Mouse (Mus musculus) liver, embryonic 14.5 days (tissue): Measurements from ENCODE around the gene Smim14. TPM values are rescaled to one million over a fixed set of nuclear protein-coding genes. Genes with fewer than 3 reads are reported as not detected.
A peak's percentile ranks its signal among the peaks of the same experiment; 100 is the strongest.

Experiments
- ATAC-seq: fragments of 200-750 bp; cut with Nextera tagmentation; 2 replicates; pipeline ENCODE4 v1.8.0; 2017; ENCODE audit warnings: moderate number of reproducible peaks, mild to moderate bottlenecking, moderate library complexity; ENCODE audit not compliant: insufficient read depth
- DNase-seq, 3 experiments: peaks; one replicate each; pipeline ENCODE4 v3.0.0-alpha.2; 2012 to 2013; ENCODE audit warnings: low read depth in 3 of 3, low spot score in 3 of 3
- H3K27ac ChIP-seq: fragments of 300-500 bp; sonication (generic); 2 replicates; pipeline ENCODE4 v1.5.1; 2014; ENCODE audit warnings: moderate library complexity, mild to moderate bottlenecking, control low read depth, inconsistent platforms
- H3K27me3 ChIP-seq: fragments of 300-500 bp; sonication (generic); 2 replicates; pipeline ENCODE4 v1.6.1; 2014; ENCODE audit warnings: mild to moderate bottlenecking, low read length, moderate library complexity; ENCODE audit not compliant: control insufficient read depth, insufficient read depth
- H3K36me3 ChIP-seq: fragments of 300-500 bp; sonication (generic); replicated peaks from 2 replicates; pipeline ENCODE4 v1.6.1; 2014; ENCODE audit warnings: low read depth; ENCODE audit not compliant: control insufficient read depth, insufficient read depth
- H3K4me1 ChIP-seq, 2 experiments: fragments of 200-500 bp in 1 of 2; fragments of 300-500 bp in 1 of 2; sonication (generic) in 1 of 2; replicated peaks; 2 replicates each; pipeline ENCODE4 v1.6.1; 2012 to 2014; ENCODE audit warnings: antibody characterized with exemption in 1 of 2, inconsistent platforms in 1 of 2, low read length in 1 of 2; ENCODE audit not compliant: control insufficient read depth in 2 of 2, insufficient read depth in 2 of 2
- H3K4me2 ChIP-seq: fragments of 300-500 bp; sonication (generic); 2 replicates; pipeline ENCODE4 v1.6.1; 2014; ENCODE audit warnings: low read depth, mild to moderate bottlenecking, control low read depth, moderate library complexity
- H3K4me3 ChIP-seq, 2 experiments: fragments of 200-500 bp in 1 of 2; fragments of 300-500 bp in 1 of 2; sonication (generic) in 1 of 2; 2 replicates each; pipeline ENCODE4 v1.5.1; 2012 to 2014; ENCODE audit warnings: low read depth in 2 of 2, low read length in 2 of 2, mild to moderate bottlenecking in 2 of 2, control low read depth in 1 of 2, inconsistent platforms in 1 of 2, moderate library complexity in 1 of 2; ENCODE audit not compliant: insufficient read depth in 1 of 2
- H3K9ac ChIP-seq: fragments of 300-500 bp; sonication (generic); replicated peaks from 2 replicates; pipeline ENCODE4 v1.6.1; 2014; ENCODE audit warnings: mild to moderate bottlenecking, control low read depth, moderate library complexity
- H3K9me3 ChIP-seq: fragments of 300-500 bp; sonication (generic); 2 replicates; pipeline ENCODE4 v1.6.1; 2016; ENCODE audit warnings: low read length, mixed read lengths; ENCODE audit not compliant: control insufficient read depth
- CTCF ChIP-seq: IDR thresholded peaks from 2 replicates; pipeline ENCODE4 v1.5.1; 2016; ENCODE audit warnings: antibody characterized with exemption, low read depth, control low read depth
- EP300 ChIP-seq: IDR thresholded peaks from 2 replicates; pipeline ENCODE4 v1.6.1; 2016; ENCODE audit warnings: antibody characterized with exemption, low read depth
- WGBS: fragments of 180-500 bp; shearing (Covaris S2); extraction: QIAGEN DNeasy Blood & Tissue Kit; methylation state at CpG from one replicate; pipeline ENCODE4 v1.1.7; 2014; ENCODE audit not compliant: insufficient replicate concordance; 5-methylcytosine and 5-hydroxymethylcytosine counted together
- polyA plus RNA-seq, 2 experiments: library from polyadenylated mRNA; depleted of rRNA in 1 of 2; stranded (reverse) in 1 of 2; unstranded in 1 of 2; fragments of >200 nt; fragmentation: Nextera tagmentation in 1 of 2; extraction: Ambion mirVana in 1 of 2; gene quantifications; 2 replicates each; pipeline versions ENCODE4 v1.2.1 to v1.2.3; 2012 to 2014

The Smim14 gene
- polyA plus RNA-seq, 2 experiments: 15.4 to 39.9 TPM

DNA sequence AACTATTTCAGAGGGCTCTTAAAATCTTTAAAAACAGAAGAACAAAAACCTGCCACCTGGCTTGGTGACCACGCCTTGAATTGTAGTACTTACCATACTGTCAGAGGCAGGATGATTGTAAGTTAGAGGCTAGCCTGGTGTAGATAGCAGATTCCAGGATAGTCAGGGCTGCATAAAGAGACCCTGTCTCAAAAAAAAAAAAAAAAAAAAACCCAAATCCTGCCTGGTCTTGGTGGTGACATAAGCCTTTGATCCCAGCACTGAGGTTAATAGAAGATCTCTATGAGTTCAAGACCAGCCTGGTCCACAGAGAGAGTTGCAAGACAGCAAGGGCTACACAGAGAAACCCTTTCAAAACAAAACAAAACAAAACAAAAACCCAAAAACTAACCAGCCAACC, 6.5 kb upstream of the Smim14 start:
- H3K9me3 ChIP-seq: no peaks in the 10 kb centered on the region
- 67% methylated on average over 1 of the region's 1 CpGs for WGBS
- no peak for TF ChIP-seq EP300
- no peak for TF ChIP-seq CTCF
- no peaks in the 10 kb centered on the region; the same call in 1 of the 2 replicates for H3K36me3 ChIP-seq
- no peak overlapping the region for H3K4me3 ChIP-seq
- ATAC-seq (no peak), DNase-seq (no peak)
- no peak overlapping the region for H3K4me2 ChIP-seq
- H3K27ac ChIP-seq: no peak overlapping the region
- H3K4me1 ChIP-seq: peaks cover 6 to 8% of the 10 kb centered on the region in 2 experiments; a peak in 3 of 4 replicates
- no peaks in the 10 kb centered on the region for H3K27me3 ChIP-seq
- H3K9ac ChIP-seq: no peak overlapping the region

DNA sequence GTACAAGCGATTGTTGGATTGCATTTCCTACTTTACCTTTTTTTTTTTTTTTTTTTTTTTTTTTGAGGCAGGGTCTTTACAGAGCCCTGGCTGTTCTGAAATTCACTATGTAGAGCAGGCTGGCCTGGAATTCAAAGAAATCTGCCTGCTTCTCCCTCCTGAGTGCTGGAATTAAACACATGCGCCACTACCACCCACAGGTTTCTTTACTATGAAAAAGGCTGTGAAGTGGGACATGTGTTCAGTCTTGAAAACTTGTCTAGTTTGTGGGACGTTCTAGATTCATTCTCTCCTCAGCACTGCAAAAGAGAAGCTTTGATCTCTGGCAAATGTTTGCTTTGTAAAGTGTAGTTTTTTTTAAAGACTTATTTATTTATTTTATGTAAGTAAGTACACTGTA, 4.9 kb upstream of the Smim14 start:
- Histone ChIP-seq H3K9me3 (no peaks in the 10 kb centered on the region), H3K4me3 (no peak overlapping the region), H3K9ac (no peak overlapping the region), H3K4me1 (peaks cover 6 to 8% of the 10 kb centered on the region in 2 experiments; a peak in 3 of 4 replicates), H3K27me3 (no peaks in the 10 kb centered on the region), H3K36me3 (no peaks in the 10 kb centered on the region; the same call in 1 of the 2 replicates), H3K27ac (no peak overlapping the region), H3K4me2 (no peak overlapping the region)
- ATAC-seq: no peak
- TF ChIP-seq EP300 (no peak), CTCF (no peak)
- DNase-seq: no peak
- 79% methylated on average over 3 of the region's 3 CpGs for WGBS

DNA sequence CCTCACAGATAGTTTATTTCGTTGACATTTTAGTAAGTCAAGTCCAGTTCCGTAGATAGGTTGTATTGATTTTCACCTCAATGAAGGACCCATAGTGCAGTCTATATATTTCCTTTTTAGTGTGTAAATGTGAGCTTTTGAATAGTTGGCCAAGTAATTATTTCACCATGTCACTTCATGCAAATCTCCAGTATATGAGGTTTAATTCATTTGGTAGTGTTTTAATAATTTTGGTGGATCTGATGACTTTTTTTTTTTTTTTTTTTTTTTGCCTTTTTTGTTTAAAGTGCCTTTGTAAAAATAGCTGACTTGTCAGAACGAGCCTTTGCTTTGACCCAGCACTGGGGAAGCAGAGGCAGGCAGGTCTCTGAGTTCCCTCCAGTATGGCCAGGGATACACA, 2.8 kb upstream of the Smim14 start:
- TF ChIP-seq EP300 (no peak), CTCF (no peak)
- DNase-seq (no peak), ATAC-seq (no peak)
- Histone ChIP-seq H3K9ac (no peak overlapping the region), H3K36me3 (no peaks in the 10 kb centered on the region; the same call in 1 of the 2 replicates), H3K27me3 (no peaks in the 10 kb centered on the region), H3K4me2 (peak overlapping the region; percentile 69), H3K9me3 (no peaks in the 10 kb centered on the region), H3K4me3 (no peak overlapping the region), H3K27ac (no peak overlapping the region), H3K4me1 (peaks cover 8% of the 10 kb centered on the region in 2 experiments; a peak in 3 of 4 replicates)
- WGBS: 77% methylated on average over 3 of the region's 3 CpGs

DNA sequence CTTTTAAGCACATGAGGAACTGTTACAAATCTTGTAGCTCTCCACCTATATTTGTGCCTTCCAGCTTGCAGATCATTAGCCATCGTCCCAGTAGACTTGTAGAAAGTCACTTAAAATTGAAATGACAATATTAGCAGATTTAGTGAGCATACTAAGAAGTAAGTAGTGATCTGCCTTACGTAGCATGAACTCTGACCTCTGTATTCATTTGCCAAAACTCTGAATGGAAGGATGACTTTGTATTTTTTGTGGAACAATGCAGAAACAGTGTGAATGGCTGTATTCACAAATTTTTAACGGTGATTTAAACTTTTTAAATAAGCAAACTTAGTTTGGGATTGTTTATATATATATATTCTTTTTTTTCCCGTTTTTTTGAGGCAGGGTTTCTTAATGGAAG, 1.8 kb upstream of the Smim14 start:
- H3K9me3 ChIP-seq: no peaks in the 10 kb centered on the region
- WGBS: 33% methylated on average over 4 of the region's 4 CpGs
- no peak overlapping the region for H3K27ac ChIP-seq
- no peaks in the 10 kb centered on the region; the same call in 1 of the 2 replicates for H3K36me3 ChIP-seq
- H3K4me2 ChIP-seq: peak overlapping the region; percentile 69
- peaks cover 8% of the 10 kb centered on the region in 2 experiments; a peak in 3 of 4 replicates for H3K4me1 ChIP-seq
- DNase-seq (no peak), ATAC-seq (no peak)
- no peaks in the 10 kb centered on the region for H3K27me3 ChIP-seq
- H3K9ac ChIP-seq: peak overlapping the region; percentile 35; the same call in 1 of the 2 replicates
- peak overlapping the region; percentile 41 to 95; a peak in 3 of 4 replicates for H3K4me3 ChIP-seq
- no peak for TF ChIP-seq CTCF
- TF ChIP-seq EP300: no peak

DNA sequence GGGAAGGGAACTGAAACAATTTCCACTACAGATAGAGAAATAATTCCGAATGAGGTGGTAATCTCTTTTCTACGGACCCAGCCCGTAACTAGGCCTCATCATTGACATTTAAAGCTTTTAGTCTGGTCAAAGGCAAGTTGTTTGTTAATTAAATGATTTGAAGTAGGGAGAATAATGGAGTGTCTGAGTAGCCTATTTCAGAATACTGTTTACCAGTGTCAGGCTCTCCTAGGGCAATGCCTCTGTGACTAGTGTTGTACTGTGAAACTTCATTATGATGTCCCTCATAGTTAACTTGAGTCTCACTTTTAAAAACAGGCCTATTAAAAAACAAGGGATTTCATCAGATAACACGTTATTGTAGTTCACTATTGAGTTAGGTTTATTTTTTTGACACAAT, 1.1 kb upstream of the Smim14 start:
- H3K9me3 ChIP-seq: no peaks in the 10 kb centered on the region
- DNase-seq (no peak), ATAC-seq (no peak)
- peaks cover 6 to 8% of the 10 kb centered on the region in 2 experiments; a peak in 3 of 4 replicates for H3K4me1 ChIP-seq
- peak overlapping the region; percentile 80 for H3K4me2 ChIP-seq
- H3K27ac ChIP-seq: peak overlapping the region; percentile 90
- H3K36me3 ChIP-seq: no peaks in the 10 kb centered on the region; the same call in 1 of the 2 replicates
- TF ChIP-seq EP300: no peak
- no peak for TF ChIP-seq CTCF
- WGBS: under 1% methylated on average over 4 of the region's 4 CpGs
- peak overlapping the region; percentile 97 for H3K9ac ChIP-seq
- H3K27me3 ChIP-seq: no peaks in the 10 kb centered on the region
- H3K4me3 ChIP-seq: peak overlapping the region; percentile 94 to 95
